Mouse (Mus musculus) frontal cortex, postnatal 36 days (tissue): ENCODE measurements around the gene Tfg.

Experiments used
- DNase-seq, 2 experiments: peaks; one replicate each; pipeline ENCODE4 v3.0.0; 2022; ENCODE audit warnings: low spot score in 2 of 2

The Tfg gene

GRCm38 (mm10) chr16:56645251-56645650 is 72.0 kb downstream of the Tfg start:
- no peak for DNase-seq
